Mouse (Mus musculus): ENCODE measurements around the gene Olfr901. TPM values are rescaled to one million over a fixed set of nuclear protein-coding genes. Genes with fewer than 3 reads are reported as not detected.
"Not testable (repeated sequence)": the region's sequence is repeated elsewhere in the genome, so short reads cannot be mapped to it uniquely, and the experiment has no call there.

Olfr901 gene
- not detected in 2 replicates for polyA plus RNA-seq (2015; fragmentation: Nextera tagmentation; extraction: Ambion mirVana)

- no peak for ATAC-seq
- WGBS = 94% methylated on average over 1 of the region's 1 CpGs
- Histone ChIP-seq H3K9me3 (ENCODE audit: control insufficient read depth, low read length) (no peaks in the 10 kb centered on the region), H3K36me3 (ENCODE audit: control insufficient read depth, insufficient read depth) (no peaks in the 10 kb centered on the region), H3K4me2 (ENCODE audit: low read length) (no peak within 1 kb of the TSS), H3K4me3 (replicated peaks; ENCODE audit: low read length) (no peak within 1 kb of the TSS), H3K27ac (ENCODE audit: low read length) (no peak within 1 kb of the TSS), H3K4me1 (replicated peaks; ENCODE audit: control insufficient read depth, insufficient read depth, low read length) (no peaks in the 10 kb centered on the region), H3K27me3 (replicated peaks; ENCODE audit: control insufficient read depth, insufficient read depth, low read length) (no peaks in the 10 kb centered on the region), H3K9ac (replicated peaks; ENCODE audit: low read depth, low read length) (no peak within 1 kb of the TSS)
These were observed at the start of gene Olfr901 for GRCm38 (mm10) chr9:38429155-38429554. TSS of gene Olfr901 (plus strand) at chr9:38429455.

- no peak within 1 kb of the TSS for H3K4me2 ChIP-seq (ENCODE audit: low read length)
- ATAC-seq = no peak
- H3K4me3 ChIP-seq (replicated peaks; ENCODE audit: low read length) = no peak within 1 kb of the TSS
- no peak within 1 kb of the TSS for H3K9ac ChIP-seq (replicated peaks; ENCODE audit: low read depth, low read length)
- H3K4me1 ChIP-seq (replicated peaks; ENCODE audit: control insufficient read depth, insufficient read depth, low read length) = no peaks in the 10 kb centered on the region
- H3K9me3 ChIP-seq (ENCODE audit: control insufficient read depth, low read length) = no peaks in the 10 kb centered on the region
- 95% methylated on average over 1 of the region's 1 CpGs for WGBS
- H3K27ac ChIP-seq (ENCODE audit: low read length) = no peak within 1 kb of the TSS
- no peaks in the 10 kb centered on the region for H3K36me3 ChIP-seq (ENCODE audit: control insufficient read depth, insufficient read depth)
- H3K27me3 ChIP-seq (replicated peaks; ENCODE audit: control insufficient read depth, insufficient read depth, low read length) = no peaks in the 10 kb centered on the region
These were observed 27.9 kb upstream of the Olfr901 start, which contains the start of gene Olfr147 for GRCm38 (mm10) chr9:38401398-38401797. TSS of gene Olfr147 (plus strand) at chr9:38401698.

- not testable (repeated sequence) for H3K4me2 ChIP-seq (ENCODE audit: low read length); H3K9ac ChIP-seq (replicated peaks; ENCODE audit: low read depth, low read length); H3K36me3 ChIP-seq (ENCODE audit: control insufficient read depth, insufficient read depth); H3K27me3 ChIP-seq (replicated peaks; ENCODE audit: control insufficient read depth, insufficient read depth, low read length); H3K27ac ChIP-seq (ENCODE audit: low read length); H3K4me1 ChIP-seq (replicated peaks; ENCODE audit: control insufficient read depth, insufficient read depth, low read length); H3K9me3 ChIP-seq (ENCODE audit: control insufficient read depth, low read length); ATAC-seq; H3K4me3 ChIP-seq (replicated peaks; ENCODE audit: low read length)
- WGBS = 85% methylated on average over 3 of the region's 3 CpGs
These were observed 21.8 kb upstream of the Olfr901 start for GRCm38 (mm10) chr9:38407502-38407901.

- not testable (repeated sequence) for H3K9me3 ChIP-seq (ENCODE audit: control insufficient read depth, low read length); H3K4me1 ChIP-seq (replicated peaks; ENCODE audit: control insufficient read depth, insufficient read depth, low read length); H3K27ac ChIP-seq (ENCODE audit: low read length); H3K4me3 ChIP-seq (replicated peaks; ENCODE audit: low read length); H3K27me3 ChIP-seq (replicated peaks; ENCODE audit: control insufficient read depth, insufficient read depth, low read length); ATAC-seq; H3K4me2 ChIP-seq (ENCODE audit: low read length); H3K36me3 ChIP-seq (ENCODE audit: control insufficient read depth, insufficient read depth); H3K9ac ChIP-seq (replicated peaks; ENCODE audit: low read depth, low read length)
- WGBS = 96% methylated on average over 14 of the region's 14 CpGs
These were observed 15.8 kb upstream of the Olfr901 start for GRCm38 (mm10) chr9:38413502-38413901.

- Histone ChIP-seq H3K4me2 (ENCODE audit: low read length) (no peak overlapping the region), H3K4me1 (replicated peaks; ENCODE audit: control insufficient read depth, insufficient read depth, low read length) (no peaks in the 10 kb centered on the region), H3K27me3 (replicated peaks; ENCODE audit: control insufficient read depth, insufficient read depth, low read length) (no peaks in the 10 kb centered on the region), H3K27ac (ENCODE audit: low read length) (no peak overlapping the region), H3K9ac (replicated peaks; ENCODE audit: low read depth, low read length) (no peak overlapping the region), H3K36me3 (ENCODE audit: control insufficient read depth, insufficient read depth) (no peaks in the 10 kb centered on the region), H3K9me3 (ENCODE audit: control insufficient read depth, low read length) (no peaks in the 10 kb centered on the region), H3K4me3 (replicated peaks; ENCODE audit: low read length) (no peak overlapping the region)
- no peak for ATAC-seq
These were observed 5.5 kb upstream of the Olfr901 start for GRCm38 (mm10) chr9:38423801-38424200.

- Histone ChIP-seq H3K9me3 (ENCODE audit: control insufficient read depth, low read length) (no peaks in the 10 kb centered on the region), H3K36me3 (ENCODE audit: control insufficient read depth, insufficient read depth) (no peaks in the 10 kb centered on the region), H3K27ac (ENCODE audit: low read length) (no peak overlapping the region), H3K4me3 (replicated peaks; ENCODE audit: low read length) (no peak overlapping the region), H3K9ac (replicated peaks; ENCODE audit: low read depth, low read length) (no peak overlapping the region), H3K4me1 (replicated peaks; ENCODE audit: control insufficient read depth, insufficient read depth, low read length) (no peaks in the 10 kb centered on the region), H3K27me3 (replicated peaks; ENCODE audit: control insufficient read depth, insufficient read depth, low read length) (no peaks in the 10 kb centered on the region), H3K4me2 (ENCODE audit: low read length) (no peak overlapping the region)
- no peak for ATAC-seq
- 56% methylated on average over 1 of the region's 1 CpGs for WGBS
These were observed 2.2 kb upstream of the Olfr901 start for GRCm38 (mm10) chr9:38427026-38427425.

GRCm38 (mm10) chr9:38447352-38447751 lies 18.1 kb downstream of the Olfr901 start, which contains the start of gene Olfr902:
TSS of gene Olfr902 (plus strand) at chr9:38447652.
- 93% methylated on average over 5 of the region's 5 CpGs for WGBS
- Histone ChIP-seq H3K9me3 (ENCODE audit: control insufficient read depth, low read length) (no peaks in the 10 kb centered on the region), H3K27me3 (replicated peaks; ENCODE audit: control insufficient read depth, insufficient read depth, low read length) (no peaks in the 10 kb centered on the region), H3K9ac (replicated peaks; ENCODE audit: low read depth, low read length) (no peak within 1 kb of the TSS), H3K36me3 (ENCODE audit: control insufficient read depth, insufficient read depth) (no peaks in the 10 kb centered on the region), H3K27ac (ENCODE audit: low read length) (no peak within 1 kb of the TSS), H3K4me1 (replicated peaks; ENCODE audit: control insufficient read depth, insufficient read depth, low read length) (no peaks in the 10 kb centered on the region), H3K4me2 (ENCODE audit: low read length) (no peak within 1 kb of the TSS), H3K4me3 (replicated peaks; ENCODE audit: low read length) (no peak within 1 kb of the TSS)
- ATAC-seq = no peak

GRCm38 (mm10) chr9:38462844-38463243 lies 33.6 kb downstream of the Olfr901 start, which contains the start of gene Olfr904:
TSS of gene Olfr904 (plus strand) at chr9:38463144.
- no peak within 1 kb of the TSS for H3K27ac ChIP-seq (ENCODE audit: low read length)
- H3K9me3 ChIP-seq (ENCODE audit: control insufficient read depth, low read length) = no peaks in the 10 kb centered on the region
- H3K27me3 ChIP-seq (replicated peaks; ENCODE audit: control insufficient read depth, insufficient read depth, low read length) = no peaks in the 10 kb centered on the region
- H3K36me3 ChIP-seq (ENCODE audit: control insufficient read depth, insufficient read depth) = no peaks in the 10 kb centered on the region
- no peak within 1 kb of the TSS for H3K4me2 ChIP-seq (ENCODE audit: low read length)
- H3K4me3 ChIP-seq (replicated peaks; ENCODE audit: low read length) = no peak within 1 kb of the TSS
- no peak within 1 kb of the TSS for H3K9ac ChIP-seq (replicated peaks; ENCODE audit: low read depth, low read length)
- no peaks in the 10 kb centered on the region for H3K4me1 ChIP-seq (replicated peaks; ENCODE audit: control insufficient read depth, insufficient read depth, low read length)
- no peak for ATAC-seq

- Histone ChIP-seq H3K4me1 (replicated peaks; ENCODE audit: control insufficient read depth, insufficient read depth, low read length) (no peaks in the 10 kb centered on the region), H3K9ac (replicated peaks; ENCODE audit: low read depth, low read length) (no peak within 1 kb of the TSS), H3K27me3 (replicated peaks; ENCODE audit: control insufficient read depth, insufficient read depth, low read length) (no peaks in the 10 kb centered on the region), H3K27ac (ENCODE audit: low read length) (no peak within 1 kb of the TSS), H3K9me3 (ENCODE audit: control insufficient read depth, low read length) (no peaks in the 10 kb centered on the region), H3K36me3 (ENCODE audit: control insufficient read depth, insufficient read depth) (no peaks in the 10 kb centered on the region), H3K4me3 (replicated peaks; ENCODE audit: low read length) (no peak within 1 kb of the TSS), H3K4me2 (ENCODE audit: low read length) (no peak within 1 kb of the TSS)
- ATAC-seq = no peak
These were observed 41.6 kb downstream of the Olfr901 start, which contains the start of gene Olfr905 for GRCm38 (mm10) chr9:38470807-38471206. TSS of gene Olfr905 (plus strand) at chr9:38471107.
